Mouse (Mus musculus) right cerebral cortex, adult 2 months (tissue): ENCODE data around the gene Gorab.

Experiments used
- DNase-seq, 2 experiments: peaks; one replicate each; pipeline ENCODE4 v3.0.0; 2021 to 2022; ENCODE audit warnings: low spot score in 2 of 2

Gene Gorab

DNA sequence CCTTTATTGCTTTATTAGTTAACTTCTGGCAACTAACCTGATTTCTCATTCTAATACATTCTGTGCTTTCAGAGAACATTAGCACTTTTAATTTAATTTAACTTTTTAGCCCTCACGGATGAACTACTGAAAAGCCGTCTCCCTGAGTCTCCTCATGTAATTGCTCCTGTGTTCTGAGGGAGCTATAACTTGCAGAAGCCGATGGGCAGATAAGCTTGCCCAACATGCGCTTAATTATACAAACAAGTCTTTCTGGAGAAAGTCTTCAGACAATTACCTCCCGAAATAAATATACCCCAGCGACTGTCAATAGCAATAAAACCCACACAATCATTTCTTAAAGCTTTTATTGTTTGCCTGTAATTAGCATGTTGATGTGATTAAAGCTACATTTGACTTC, 45.7 kb downstream of the Gorab start:
- DNase-seq, result no peak

GRCm38 (mm10) chr1:163356167-163356566, 47.3 kb downstream of the Gorab start:
- DNase-seq, result no peak

GRCm38 (mm10) chr1:163355626-163356156, 47.8 kb downstream of the Gorab start:
- no peak for DNase-seq

DNA sequence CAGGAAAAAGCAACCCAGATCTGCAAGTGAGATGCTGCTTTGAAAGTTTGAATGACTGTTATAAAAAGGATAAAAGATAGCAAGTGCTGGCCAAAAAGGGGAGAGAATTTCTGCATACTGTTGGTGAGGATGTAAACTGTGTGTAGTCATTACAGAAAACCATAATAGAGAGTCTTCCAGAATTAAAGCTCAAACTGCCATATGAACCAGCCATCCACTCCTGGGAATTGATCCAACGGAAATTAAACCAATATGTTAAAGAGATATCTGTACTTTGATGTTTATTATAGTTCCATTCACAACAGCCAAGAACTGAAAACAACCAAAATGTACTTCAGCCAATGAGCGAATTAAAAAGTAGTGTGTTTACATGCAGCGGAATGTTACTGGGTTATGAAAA, 52.5 kb downstream of the Gorab start:
- DNase-seq, result no peak

- no peak for DNase-seq
Measured at GRCm38 (mm10) chr1:163345541-163345940, 57.9 kb downstream of the Gorab start.

DNA sequence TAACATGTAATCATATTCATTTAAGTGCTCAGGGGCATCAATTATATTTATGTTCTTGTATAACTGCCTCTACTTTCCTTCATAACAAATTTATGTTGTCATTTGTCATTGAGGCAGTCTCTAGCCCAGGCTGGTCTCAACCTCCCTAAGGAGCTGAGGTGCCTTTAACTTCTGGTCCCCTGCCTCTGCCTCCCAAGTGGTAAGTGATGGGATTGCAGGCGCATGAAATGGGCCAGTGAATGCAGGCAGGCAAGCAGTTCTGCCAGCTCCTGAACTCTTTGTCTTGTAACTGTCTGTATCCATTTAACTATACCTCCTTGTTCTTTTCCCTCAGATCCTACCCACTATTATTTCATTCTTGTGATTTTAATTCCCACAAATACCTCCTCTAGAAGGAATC, 58.5 kb downstream of the Gorab start:
- no peak for DNase-seq

DNA sequence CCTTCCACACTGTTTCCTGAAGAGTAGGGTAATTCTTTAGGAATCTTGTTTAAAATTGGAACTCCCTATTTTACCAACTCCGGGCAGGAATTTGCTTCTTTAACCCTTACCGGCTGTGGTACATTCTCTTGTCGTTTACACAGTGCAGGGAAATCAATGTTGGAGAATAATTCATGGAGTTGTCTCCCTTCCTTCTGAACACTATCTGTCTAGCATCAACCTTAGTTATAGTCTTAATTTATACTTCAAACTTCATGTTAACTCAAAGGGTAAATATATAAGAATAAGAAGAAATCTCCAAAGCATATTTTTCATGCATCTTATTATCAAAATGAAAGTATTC, 64.3 kb downstream of the Gorab start:
- DNase-seq, result no peak

DNA sequence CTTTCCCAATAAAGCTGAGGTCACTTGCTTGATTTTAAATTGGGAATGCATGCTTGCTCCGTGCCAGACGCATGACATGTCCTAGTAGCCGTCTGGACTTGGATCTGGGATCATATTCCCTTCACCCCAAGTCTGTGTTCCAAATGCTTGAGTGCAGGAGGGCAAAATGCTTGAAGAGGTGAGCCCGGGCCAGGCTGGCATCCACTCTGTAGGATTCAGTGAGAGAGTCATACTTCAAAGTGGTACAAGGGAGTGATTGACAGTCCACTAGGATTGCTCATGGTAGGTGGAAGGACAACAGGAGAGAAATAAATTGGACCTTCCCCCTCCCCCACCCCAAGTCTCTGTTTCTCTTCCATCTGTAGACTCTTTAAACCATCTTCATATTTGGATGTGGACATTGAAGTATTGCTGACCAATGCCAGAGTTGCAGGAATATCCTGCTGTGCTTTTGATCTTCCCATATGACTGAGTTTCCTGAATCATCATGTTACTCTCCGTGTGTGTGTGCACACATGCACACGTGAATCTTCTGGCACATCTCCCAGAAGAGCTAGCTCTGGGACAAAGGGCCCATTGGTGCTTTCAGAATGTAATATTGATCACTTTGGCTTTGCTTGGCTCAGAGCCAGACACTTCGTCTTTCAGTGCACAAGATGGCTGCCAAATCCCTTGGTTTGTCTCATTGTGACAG, 64.8 kb downstream of the Gorab start:
- no peak for DNase-seq

- no peak for DNase-seq
Measured at GRCm38 (mm10) chr1:163337821-163338220, 65.6 kb downstream of the Gorab start.
